In genomic region chr15:99030585-99031387, GRCm38 (mm10) we compare ENCODE assay signal across 8 mouse cellular contexts. TPM values are rescaled to one million over a fixed set of nuclear protein-coding genes. Genes with fewer than 3 reads are reported as not detected.
A peak's percentile ranks its signal among the peaks of the same experiment; 100 is the strongest.
DNase-seq lines count a peak whose midpoint lies in the region; ATAC-seq lines count a peak whose summit lies in the region.

No protein-coding gene starts in this region.

- H3K36me3 ChIP-seq in forebrain, embryonic 13.5 days (ENCODE audit: poor library complexity, severe bottlenecking) = peaks cover 17% of the 10 kb centered on the region
- peaks cover 14% of the 10 kb centered on the region for H3K36me3 ChIP-seq in lung, embryonic 15.5 days

- H3K4me2 ChIP-seq in forebrain, embryonic 13.5 days = peak overlapping the region; percentile 86
- H3K4me2 ChIP-seq in lung, embryonic 15.5 days = peak overlapping the region; percentile 83

- H3K9me3 ChIP-seq in forebrain, embryonic 13.5 days (replicated peaks) = no peaks in the 10 kb centered on the region
- H3K9me3 ChIP-seq in lung, embryonic 15.5 days = no peaks in the 10 kb centered on the region

- WGBS in forebrain, embryonic 13.5 days = 16% methylated on average over 26 of the region's 26 CpGs
- 7% methylated on average over 26 of the region's 26 CpGs for WGBS in lung, embryonic 15.5 days

- peak overlapping the region; percentile 50 for H3K4me3 ChIP-seq in forebrain, embryonic 13.5 days
- peak overlapping the region; percentile 67 for H3K4me3 ChIP-seq in lung, embryonic 15.5 days

- 0 out of 2 replicates have a peak, but pooled peaks cover 2% of the 10 kb centered on the region for H3K27me3 ChIP-seq in forebrain, embryonic 13.5 days
- no peaks in the 10 kb centered on the region for H3K27me3 ChIP-seq in lung, embryonic 15.5 days

- peak overlapping the region; percentile 66 for H3K9ac ChIP-seq in forebrain, embryonic 13.5 days
- H3K9ac ChIP-seq in lung, embryonic 15.5 days = peak overlapping the region; percentile 66

- ATAC-seq in forebrain, embryonic 13.5 days = no peak
- peak; percentile 47; the same call in 1 of the 2 replicates for ATAC-seq in lung, embryonic 15.5 days (ENCODE audit: borderline replicate concordance, extremely low read depth, low FRiP score, low TSS enrichment)
- ATAC-seq in neutrophil, adult 5-6 weeks (ENCODE audit: extremely low read depth, insufficient number of reproducible peaks, low FRiP score, poor library complexity, severe bottlenecking) = peak; percentile 37; the same call in 1 of the 2 replicates

- H3K4me1 ChIP-seq in forebrain, embryonic 13.5 days = peaks cover 45% of the 10 kb centered on the region
- peaks cover 35% of the 10 kb centered on the region for H3K4me1 ChIP-seq in lung, embryonic 15.5 days

- DNase-seq in 416B (ENCODE audit: low read depth) (peak; percentile 90), adipocyte (ENCODE audit: low spot score) (peak; percentile 75)
- peak; percentile 63 for DNase-seq in kidney, adult 18-20 months
- no peak for DNase-seq in cerebellum, adult 11-12 months
- no peak for DNase-seq in Muller cell, postnatal 12 days (ENCODE audit: inconsistent ontology term)

- no peak overlapping the region for H3K27ac ChIP-seq in forebrain, embryonic 13.5 days
- peak overlapping the region; percentile 96 for H3K27ac ChIP-seq in lung, embryonic 15.5 days

RNA-seq across cellular contexts. Expression of gene Tuba1c, which starts 1.1 kb away (rescaled TPM):
- 97.6 and 102 TPM in 2 replicates for polyA plus RNA-seq in forebrain, embryonic 13.5 days (2015; fragmentation: Nextera tagmentation; extraction: Ambion mirVana)
- polyA plus RNA-seq in lung, embryonic 15.5 days (2015; fragmentation: Nextera tagmentation; extraction: Ambion mirVana) = 211 and 224 TPM in 2 replicates
- 42.7 and 43.3 TPM in 2 replicates for total RNA-seq in neutrophil, adult 5-6 weeks (2017)

RNA-seq across cellular contexts. Expression of gene Prph, which starts 24.2 kb away (rescaled TPM):
- polyA plus RNA-seq in forebrain, embryonic 13.5 days (2015; fragmentation: Nextera tagmentation; extraction: Ambion mirVana) = 0.94 and 1.6 TPM in 2 replicates
- 3.1 and 6.8 TPM in 2 replicates for polyA plus RNA-seq in lung, embryonic 15.5 days (2015; fragmentation: Nextera tagmentation; extraction: Ambion mirVana)
- total RNA-seq in neutrophil, adult 5-6 weeks (2017) = not detected in 2 replicates

RNA-seq across cellular contexts. Expression of gene Troap, which starts 43.6 kb away (rescaled TPM):
- 37.8 and 38.6 TPM in 2 replicates for polyA plus RNA-seq in forebrain, embryonic 13.5 days (2015; fragmentation: Nextera tagmentation; extraction: Ambion mirVana)
- polyA plus RNA-seq in lung, embryonic 15.5 days (2015; fragmentation: Nextera tagmentation; extraction: Ambion mirVana) = 35.4 and 41.9 TPM in 2 replicates
- 0.23 TPM in 1 of 2 replicates, not detected in the other for total RNA-seq in neutrophil, adult 5-6 weeks (2017)

RNA-seq across cellular contexts. Expression of gene C1ql4, which starts 56.8 kb away (rescaled TPM):
- polyA plus RNA-seq in forebrain, embryonic 13.5 days (2015; fragmentation: Nextera tagmentation; extraction: Ambion mirVana) = 0.39 TPM in 1 of 2 replicates, not detected in the other
- polyA plus RNA-seq in lung, embryonic 15.5 days (2015; fragmentation: Nextera tagmentation; extraction: Ambion mirVana) = not detected in 2 replicates
- total RNA-seq in neutrophil, adult 5-6 weeks (2017) = not detected in 2 replicates

Comparison
In these comparisons a context has a peak if more than half of its experiments do, and no peak if none do; other contexts are left out.
1. DNase-seq: peak in 416B (single experiment), adipocyte (single experiment) and kidney, adult 18-20 months (single experiment); none in cerebellum, adult 11-12 months (single experiment) and Muller cell, postnatal 12 days (single experiment).